Mouse (Mus musculus): ENCODE data around the gene Adamtsl5.

The Adamtsl5 gene

DNA sequence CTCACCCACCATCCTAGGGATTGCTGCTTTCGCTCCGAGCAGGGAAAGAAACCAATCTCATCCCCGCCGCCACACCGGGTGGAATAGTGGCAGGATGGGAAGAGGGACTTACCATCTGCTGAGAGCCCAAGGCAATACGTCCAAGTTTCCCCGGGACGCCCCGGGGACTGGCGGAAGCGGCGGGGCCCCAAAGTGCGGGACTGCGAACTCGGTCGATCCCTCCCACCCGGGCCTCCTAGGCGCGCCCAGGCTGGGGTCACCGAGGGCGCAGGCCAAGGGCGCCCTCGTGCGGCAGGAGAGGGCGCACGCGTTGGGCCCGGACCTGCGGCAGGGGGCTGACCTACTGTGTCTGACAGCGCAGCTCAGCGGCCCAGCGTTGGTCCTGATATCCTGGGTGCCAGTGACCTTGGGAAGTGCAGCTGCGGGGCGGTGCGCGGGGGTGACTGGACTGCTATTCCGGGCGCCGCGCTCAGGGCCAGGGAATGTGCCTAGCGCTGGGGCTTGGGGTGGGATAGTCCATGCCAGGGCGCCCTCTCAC lies at the start of gene Adamtsl5:
Adamtsl5 (minus strand) TSS at position 169 of the 538 bp plus-strand sequence.
- peak; percentile 39 for DNase-seq (ENCODE audit: low read depth)

DNA sequence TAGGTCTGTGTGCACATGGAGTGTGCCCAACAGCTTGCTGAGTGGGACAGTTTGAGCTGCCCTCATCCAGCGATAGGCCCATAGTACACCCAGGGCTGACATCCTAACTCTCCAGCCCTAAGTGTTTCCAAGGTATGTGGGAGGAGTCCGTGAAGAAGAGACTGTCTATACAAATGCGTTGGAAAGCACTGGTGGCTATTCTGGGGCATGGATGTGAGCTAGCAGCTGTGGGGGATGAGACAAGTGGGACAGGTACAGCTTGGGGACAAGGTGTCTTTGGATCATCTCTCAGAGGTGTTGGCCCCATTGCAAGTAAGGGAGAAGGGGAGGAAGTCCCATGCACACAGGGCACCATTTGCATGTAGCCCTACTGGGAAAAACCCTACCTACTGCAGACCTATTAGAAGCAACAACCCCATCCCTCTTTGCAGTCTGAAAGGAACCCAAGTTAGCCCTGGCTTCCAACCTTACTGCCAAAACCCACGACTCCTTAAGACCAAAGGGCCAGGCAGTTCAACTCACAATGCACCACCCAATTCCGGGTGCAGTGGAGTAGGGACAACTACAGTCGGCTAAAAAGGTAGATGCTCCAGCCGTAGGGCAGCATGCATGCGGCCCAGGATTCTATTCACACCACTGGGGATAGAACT lies 49.4 kb upstream of the Adamtsl5 start:
- DNase-seq (ENCODE audit: low read depth): no peak

DNA sequence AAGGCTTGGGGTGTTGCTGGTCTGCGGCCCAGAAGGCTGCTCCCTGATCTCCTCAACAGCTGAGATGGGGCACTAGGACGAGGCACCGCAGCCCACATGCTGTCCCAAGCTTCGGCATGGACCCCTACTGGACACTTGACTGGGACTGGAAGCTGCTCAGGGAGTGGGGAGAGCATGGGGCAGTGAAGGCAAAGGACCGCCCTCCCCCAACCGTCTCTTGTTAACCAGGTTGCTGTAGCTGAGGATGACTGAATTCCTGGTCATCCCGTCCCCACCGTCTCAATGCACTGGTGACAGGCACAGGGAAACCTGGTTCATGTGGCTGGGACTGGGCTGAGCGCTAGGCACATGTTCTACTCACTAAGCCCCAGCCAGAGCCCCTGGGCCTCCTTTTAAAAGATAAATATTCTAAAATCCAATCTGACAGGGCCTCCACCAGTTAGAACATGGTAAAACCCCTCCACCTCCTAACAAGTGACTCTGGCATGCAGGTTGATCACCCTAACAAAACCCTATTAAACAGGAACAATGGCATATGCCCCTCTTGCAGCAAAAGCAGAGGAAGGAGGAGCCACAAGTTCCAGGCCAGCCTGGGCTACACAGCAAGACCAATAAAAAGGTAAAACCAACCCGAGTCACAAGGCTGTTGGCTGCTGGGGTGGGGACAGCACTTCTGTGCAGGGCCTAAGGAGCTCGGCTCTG lies 48.8 kb upstream of the Adamtsl5 start:
- DNase-seq (ENCODE audit: low read depth): no peak

DNA sequence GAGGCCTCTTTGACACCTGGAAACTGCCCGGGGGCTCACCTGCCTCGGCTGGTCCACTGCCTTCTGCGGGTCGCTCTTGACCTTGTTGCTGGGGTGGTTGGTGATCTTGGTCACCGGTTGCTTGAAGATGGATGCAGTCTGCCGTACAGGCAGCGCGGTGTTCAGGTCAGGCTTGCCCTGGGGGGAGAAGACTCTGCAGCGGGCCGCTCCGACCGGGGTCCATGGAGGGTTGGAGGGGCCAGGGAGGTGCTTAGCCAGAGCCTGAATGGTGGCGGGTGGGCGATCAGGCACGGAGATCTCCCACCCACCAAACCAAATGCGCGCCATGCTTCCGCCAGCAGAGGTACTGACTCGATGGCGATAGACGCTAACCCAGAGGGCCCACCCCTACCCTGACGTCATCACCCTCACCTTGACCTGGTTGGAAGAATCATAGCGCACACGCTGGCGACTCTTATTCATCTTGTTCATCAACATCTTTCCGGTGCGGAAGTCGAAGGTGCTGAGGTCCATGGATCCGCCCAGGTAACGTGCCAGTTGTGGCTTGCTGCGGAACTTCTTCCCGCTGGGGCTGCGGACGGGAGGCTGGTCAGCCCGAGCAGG lies 46.9 kb upstream of the Adamtsl5 start:
- no peak for DNase-seq (ENCODE audit: low read depth)

DNA sequence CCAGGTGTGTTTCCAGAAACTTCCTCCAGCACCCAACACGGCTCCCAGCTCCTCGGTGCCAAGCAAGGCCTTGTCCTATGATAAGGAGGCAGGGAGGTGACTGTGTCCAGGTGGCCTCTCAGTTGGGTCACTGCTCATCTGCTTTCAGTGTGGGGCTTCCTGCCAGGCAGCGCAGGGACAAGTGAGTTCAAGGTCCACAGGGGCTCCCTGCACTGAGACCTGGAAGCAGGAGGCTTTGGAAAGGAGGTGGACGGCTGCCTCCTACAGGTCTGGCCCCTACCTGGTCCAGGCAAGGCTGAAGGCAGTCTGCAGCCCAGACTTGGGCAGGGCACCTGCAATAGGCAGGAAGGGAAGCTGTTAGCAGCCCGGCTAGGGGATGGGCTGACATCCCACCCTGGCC lies 44.5 kb upstream of the Adamtsl5 start:
- no peak for DNase-seq (ENCODE audit: low read depth)

DNA sequence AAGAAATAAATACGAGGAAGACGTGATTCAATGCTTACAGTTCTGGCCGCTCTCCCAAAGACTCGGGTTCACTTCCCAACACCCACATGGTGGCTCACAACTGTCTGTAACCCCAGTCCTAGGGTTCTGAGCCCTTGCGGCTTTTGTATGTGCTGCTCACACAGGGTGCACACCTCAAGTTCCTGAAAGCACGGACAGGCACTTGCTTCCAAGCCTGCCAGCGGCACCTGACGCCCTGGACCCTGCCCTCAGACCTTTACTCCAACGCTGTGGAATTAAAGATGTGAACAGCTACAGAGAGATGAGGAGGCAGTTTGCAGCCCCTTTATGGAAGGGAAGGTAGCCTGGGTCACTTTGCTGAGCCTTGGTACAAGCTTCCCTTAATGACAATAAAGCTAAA lies 42.5 kb upstream of the Adamtsl5 start:
- DNase-seq (ENCODE audit: low read depth): no peak

DNA sequence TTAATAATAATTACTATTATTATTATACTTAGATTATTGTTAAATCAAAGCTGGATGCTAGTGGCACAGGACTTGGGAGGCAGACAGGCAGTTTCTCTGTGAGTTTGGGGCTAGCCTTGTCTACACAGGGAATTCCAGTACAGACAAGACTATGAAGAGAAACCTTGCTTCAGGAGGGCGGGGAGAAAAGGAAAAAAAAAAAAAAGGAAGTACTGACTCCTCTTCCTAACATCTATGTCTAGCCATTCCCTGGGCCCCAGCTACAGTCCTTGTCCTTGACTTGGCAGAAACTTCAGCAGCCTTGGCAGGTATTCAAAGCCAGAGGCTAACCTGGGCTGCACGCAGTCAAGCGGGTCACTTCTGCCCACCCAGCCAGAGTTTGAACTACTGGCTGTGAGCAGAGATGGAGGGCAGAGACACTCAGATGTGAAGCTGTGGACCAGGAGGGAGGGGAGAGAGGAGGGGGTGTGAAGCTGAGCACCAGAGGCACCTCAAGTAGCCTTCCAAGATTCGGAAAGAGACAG lies 41.0 kb upstream of the Adamtsl5 start:
- no peak for DNase-seq (ENCODE audit: low read depth)

DNA sequence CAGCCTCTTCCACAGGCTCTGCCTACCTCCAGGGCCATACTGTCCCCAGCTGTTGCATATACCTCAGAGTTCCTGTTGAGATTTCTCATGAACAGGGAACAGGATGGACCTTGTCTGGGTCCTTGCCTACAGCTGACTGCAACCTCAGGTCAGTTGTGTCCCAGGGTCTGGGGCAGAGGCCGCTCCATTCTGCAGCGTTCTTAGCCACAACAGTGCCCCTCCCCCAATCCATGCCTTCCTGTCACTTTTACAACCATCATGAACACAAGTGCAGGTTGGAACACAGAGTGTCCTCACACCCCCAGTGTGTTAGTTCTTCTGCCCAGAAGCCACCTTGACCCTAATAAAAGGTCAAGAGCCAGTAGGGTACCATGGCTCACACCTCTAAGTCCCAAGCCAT lies 40.5 kb upstream of the Adamtsl5 start:
- DNase-seq (ENCODE audit: low read depth): no peak

DNA sequence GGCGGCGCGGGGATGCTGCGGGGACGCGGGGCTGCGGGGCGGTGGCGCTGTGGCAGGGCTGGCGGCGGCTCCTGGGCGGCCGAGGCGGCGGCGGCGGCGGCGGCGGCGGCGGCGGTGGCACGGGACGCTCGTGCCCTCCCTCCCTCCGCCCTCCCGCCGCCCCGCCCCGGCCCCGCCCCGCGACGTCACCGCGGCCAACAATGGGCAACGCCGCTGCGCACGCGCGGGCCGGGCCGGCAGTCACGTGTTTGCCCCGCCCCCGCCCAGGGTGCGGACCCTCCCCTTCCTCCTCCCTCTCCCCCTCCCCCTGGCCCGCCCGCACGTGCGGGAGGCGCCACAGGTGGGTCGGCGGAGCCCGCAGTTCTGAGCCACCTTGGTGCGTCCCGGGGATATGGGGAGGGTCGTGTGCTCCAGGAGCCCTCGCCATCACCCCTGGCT lies 39.3 kb upstream of the Adamtsl5 start, which contains the start of gene Mex3d:
Mex3d (minus strand) TSS at position 138 of the 438 bp plus-strand sequence.
- no peak for DNase-seq (ENCODE audit: low read depth)

DNA sequence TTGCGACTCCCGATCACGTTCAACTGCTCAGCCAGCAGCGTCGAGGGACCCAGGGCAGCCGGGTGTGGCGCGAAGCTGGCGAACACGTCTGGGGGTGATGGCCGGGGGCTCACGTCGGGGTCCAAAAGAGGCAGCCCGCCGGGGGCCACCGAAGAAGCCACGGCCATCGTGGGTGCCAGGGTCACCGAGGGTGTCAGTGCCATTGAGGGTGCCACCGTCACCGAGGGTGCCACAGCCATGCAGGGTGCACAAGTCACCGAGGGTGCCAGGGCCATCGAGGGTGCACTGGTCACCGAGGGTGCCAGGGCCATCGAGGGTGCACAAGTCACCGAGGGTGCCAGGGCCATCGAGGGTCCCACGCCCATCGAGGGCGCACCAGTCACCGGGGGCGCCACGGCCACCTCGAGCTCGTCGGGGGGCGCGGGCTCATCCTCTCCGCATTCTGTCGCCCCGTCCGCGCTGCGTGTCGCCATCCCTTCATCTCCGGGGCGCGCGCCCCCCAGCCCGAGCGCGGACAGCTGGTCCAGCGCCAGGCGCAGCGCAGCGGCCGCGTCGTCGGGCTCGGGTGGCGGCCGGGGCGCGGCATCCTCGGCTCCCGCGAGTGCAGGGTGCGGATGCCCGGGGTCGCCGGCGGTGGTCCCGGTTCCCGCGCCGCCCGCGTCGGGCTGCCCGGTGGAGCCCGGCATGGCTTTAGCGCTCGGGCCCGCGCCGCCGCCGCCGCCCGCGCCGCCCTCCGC lies 38.7 kb upstream of the Adamtsl5 start:
- no peak for DNase-seq (ENCODE audit: low read depth)

DNA sequence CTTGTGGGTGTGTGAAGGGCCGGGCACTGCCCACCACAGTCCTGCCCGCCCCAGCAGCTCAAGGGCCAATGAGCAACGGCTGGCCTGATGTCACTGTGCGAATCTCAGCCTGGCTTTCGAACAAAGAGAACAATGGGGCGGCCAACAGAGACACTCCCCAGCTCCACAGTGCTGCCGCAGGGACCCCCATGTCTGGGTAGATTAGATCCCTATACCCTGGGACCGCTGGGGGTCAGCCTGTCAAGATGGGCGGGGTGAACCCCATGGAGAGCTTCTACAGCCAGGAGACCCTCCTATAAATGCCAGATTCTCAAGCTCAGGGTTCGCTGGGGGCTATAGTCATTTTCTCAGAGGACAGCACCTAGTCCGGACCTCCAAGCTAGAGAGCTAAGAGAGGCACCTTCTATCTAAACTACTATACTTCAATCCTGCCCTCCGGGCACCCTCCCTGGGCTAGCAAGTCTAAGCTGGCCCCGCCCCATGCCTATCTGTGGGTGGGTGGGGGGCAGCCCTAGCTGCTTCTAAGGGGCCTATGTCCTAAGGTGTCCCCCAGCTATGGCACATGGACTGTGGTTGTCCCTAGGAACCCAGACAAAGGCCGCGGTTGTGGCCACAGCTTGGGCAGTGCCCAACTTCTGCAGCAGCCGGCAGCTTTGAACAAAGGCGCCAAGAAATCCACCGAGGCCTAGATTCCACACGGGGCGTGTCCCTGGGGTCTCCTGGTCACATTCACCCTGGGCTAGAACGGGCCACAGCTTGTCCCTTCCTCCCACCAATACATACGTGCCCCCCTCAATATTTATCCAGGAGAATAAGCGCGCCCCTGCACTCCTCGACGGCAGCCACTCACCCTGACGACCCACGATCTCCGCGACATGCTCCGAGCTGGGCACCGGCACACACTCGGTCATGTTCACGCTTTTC lies 37.9 kb upstream of the Adamtsl5 start:
- DNase-seq (ENCODE audit: low read depth): no peak

DNA sequence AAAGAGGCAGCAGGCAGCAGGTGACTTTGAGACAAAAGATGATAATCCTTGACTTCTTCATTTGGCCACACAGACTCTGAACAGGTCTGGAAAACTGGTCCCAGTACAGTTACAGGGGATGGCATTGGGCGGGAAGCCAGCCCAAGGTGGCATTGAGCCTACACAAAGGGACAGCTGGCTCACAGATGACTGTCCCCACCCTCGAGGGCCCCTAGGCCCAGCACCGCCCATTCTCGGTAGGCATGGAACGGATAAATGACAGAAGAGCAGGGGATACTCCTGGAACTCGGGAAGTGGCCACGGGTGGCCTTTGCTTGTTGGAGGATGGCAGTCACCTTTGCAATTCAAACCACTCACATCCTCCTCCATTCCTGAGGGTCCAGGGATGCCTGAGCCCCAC lies 37.1 kb upstream of the Adamtsl5 start:
- DNase-seq (ENCODE audit: low read depth): no peak

DNA sequence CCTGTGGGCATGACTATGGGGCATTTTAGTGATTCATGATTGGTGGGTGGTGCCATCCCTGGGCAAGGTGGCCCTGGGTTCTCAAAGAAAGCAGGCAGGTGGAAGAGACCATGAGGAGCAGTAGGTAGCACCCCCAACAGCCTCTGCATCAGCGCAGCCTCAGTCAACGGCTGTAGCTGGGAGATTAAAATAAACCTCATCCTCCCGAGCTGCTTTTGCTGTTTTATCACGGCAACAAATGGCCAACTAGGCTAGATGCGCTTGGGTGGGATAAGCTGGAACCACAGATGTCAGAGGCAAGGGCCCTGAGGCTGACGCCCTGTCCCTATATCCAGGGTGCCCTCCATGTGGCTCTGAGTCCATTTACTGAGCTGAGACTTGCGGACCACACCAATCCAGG lies 36.5 kb upstream of the Adamtsl5 start:
- no peak for DNase-seq (ENCODE audit: low read depth)

DNA sequence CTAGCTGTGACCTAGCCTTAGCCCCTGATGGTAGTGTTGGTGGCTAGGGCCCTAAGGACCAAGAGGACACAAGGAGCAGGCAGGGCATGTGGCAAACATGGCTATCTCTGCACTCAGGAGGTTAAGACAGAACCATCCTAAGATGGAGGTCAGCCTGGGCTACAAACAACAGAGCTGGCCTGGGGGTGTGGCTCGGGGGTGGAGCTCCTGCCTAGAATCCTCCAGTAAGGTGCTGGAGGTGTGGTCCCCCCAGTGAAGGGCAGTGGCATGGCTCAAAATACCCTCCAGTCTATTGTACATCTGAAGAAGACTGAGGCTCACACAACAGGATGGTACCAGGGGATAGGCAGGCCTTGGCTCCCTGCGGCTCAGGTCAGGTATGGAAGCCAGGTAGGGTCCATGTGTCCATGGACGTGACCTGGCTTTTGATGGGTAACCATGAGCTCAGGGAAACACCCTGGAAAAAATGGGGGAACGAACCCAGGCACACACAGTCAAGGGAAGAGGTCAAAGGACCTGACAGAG lies 36.0 kb upstream of the Adamtsl5 start:
- no peak for DNase-seq (ENCODE audit: low read depth)

DNA sequence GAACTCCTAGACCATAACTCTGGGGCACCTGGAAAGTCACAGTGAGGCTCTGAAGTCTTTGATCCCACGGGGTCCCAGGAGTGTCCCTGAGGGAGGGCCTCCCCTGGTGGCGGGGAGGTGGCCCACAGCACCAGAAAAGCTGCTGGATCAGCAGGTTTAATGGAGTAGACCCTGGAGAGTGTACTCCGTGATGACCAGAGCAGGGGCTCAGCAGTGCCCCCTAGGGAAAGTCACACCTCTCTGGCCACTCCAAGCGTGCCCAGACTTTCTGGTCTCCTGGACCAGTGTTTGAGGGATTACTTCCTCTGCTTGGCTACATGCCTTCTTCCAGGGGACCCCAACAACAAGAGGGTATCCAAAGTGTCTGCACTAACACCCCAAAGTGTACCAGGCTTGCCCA lies 35.2 kb upstream of the Adamtsl5 start:
- no peak for DNase-seq (ENCODE audit: low read depth)

DNA sequence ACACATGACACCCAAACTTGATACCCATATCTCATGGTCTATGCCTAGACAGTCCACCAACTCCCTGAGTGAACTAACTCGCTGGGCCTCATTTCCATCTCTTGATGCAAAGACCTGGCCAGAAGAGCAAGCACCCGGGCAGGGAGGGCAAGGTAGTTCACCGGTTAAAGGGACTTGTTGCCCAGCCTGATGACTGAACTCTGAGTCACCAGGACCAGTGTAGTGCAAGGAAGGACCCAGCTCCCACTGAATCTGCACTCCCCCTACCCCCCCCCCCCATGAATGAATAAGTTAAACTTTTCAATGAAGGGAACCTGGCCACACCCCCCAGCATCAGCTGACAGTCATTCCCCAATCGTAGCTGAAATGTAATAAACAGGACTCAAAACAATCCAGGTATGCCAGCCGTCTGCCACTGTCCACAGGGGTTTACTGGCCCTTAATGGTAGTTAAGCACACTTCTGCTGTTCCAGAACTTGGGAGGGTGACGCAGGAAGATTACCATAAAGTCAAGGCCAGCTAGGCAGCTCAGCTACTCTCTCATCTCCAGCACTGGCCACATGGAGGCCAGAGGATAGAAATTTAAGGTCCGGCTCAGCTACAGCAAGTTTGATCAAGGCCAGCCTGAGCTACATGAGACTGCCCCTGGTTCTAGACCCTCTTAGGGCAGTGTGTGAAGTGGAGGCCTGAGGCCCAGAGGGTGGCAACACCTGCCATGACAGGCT lies 34.6 kb upstream of the Adamtsl5 start:
- DNase-seq (ENCODE audit: low read depth): no peak

DNA sequence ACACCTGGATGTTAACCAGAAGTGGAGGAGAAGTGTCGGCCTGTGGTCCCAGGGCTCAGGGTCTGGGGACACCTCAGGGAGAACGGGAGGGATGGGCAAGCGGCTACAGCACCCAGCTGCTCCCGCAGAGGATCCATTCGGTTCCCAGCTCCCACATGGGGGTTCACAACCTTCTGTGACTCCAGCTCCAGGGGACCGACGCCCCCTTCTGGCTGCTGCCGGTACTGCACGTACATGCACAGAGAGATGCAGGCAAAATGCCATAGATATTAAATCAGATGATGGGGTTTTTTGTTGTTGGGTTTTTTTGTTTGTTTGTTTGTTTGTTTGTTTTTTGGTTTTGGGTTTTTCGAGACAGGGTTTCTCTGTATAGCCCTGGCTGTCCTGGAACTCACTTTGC lies 29.5 kb upstream of the Adamtsl5 start:
- no peak for DNase-seq (ENCODE audit: low read depth)

DNA sequence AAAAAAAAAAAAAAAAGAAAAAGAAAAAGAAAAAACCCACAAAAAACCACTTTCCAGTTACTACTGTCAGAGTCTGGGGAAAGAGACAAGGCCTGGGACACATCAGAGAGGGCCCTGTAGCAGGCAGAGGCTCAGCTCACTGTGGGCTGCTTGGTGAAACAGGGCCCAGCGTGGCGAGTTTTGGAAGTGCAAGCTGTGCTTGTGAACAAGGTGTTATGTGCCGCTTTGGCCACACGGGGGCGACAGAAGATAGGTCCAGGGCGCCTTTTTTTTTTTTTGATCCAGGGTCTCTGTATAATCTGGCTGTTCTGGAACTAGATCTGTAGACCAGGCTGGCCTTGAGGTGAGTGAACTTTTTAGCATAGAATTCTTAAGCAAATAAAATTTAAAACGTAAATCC lies 27.9 kb upstream of the Adamtsl5 start:
- DNase-seq (ENCODE audit: low read depth): peak; percentile 65

DNA sequence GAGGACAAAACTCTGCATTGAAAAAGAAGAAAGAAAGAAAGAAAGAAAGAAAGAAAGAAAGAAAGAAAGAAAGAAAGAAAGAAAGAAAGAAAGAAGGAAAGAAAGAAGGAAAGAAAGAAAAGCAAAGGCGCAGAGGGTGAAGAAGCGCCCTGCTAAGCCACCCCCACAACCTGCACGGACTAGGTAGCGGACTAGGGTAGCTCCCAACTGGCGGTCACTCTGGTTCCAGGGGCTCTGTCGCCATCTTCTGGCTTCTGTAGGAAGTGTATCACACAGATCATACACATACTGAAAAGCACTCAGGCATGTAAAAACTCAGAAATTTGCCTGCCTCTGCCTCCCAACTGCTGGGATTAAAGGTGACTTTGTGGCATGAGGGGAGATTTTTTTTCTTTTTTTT lies 25.9 kb upstream of the Adamtsl5 start:
- no peak for DNase-seq (ENCODE audit: low read depth)

DNA sequence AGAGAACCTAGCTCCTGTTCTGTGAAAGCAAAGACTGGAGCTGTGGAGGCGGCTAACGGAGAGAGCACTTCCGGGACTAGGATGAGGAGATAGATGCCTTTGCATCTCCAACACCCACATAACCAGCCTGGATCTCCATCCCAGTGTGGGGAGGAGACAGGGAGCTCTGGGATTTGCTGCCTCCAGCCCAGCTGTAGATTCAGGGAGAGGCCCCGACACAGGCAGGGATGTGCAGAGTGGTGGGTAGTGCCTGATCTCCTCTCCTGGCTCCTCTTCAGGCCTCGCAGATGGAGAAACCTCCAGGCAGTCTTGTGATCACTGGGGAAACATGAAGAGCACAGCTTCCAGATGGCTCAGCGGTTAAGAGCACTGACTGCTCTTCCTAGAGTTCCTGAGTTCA lies 24.5 kb upstream of the Adamtsl5 start:
- DNase-seq (ENCODE audit: low read depth): no peak
